Mouse (Mus musculus) hindbrain, postnatal 0 days (tissue): ENCODE measurements around the gene Maats1. TPM values are rescaled to one million over a fixed set of nuclear protein-coding genes. Genes with fewer than 3 reads are reported as not detected.

Source experiments
- ATAC-seq: fragments of 200-750 bp; cut with Nextera tagmentation; 2 replicates; pipeline ENCODE4 v1.8.0; 2017; ENCODE audit warnings: mild to moderate bottlenecking, moderate TSS enrichment, moderate library complexity
- DNase-seq: peaks from one replicate; pipeline ENCODE4 v3.0.0-alpha.2; 2015; ENCODE audit warnings: low spot score
- H3K27ac ChIP-seq: fragments of 300-500 bp; sonication (generic); 2 replicates; pipeline ENCODE4 v1.5.1; 2014; ENCODE audit warnings: mild to moderate bottlenecking
- H3K27me3 ChIP-seq: fragments of 300-500 bp; sonication (generic); 2 replicates; pipeline ENCODE4 v1.6.1; 2014; ENCODE audit warnings: low read length, mixed read lengths; ENCODE audit not compliant: insufficient read depth
- H3K36me3 ChIP-seq: fragments of 300-500 bp; sonication (generic); 2 replicates; pipeline ENCODE4 v1.6.1; 2014; ENCODE audit warnings: low read length, mixed read lengths; ENCODE audit not compliant: insufficient read depth
- H3K4me1 ChIP-seq: fragments of 300-500 bp; sonication (generic); 2 replicates; pipeline ENCODE4 v1.6.1; 2014; ENCODE audit warnings: antibody characterized with exemption, low read length, mixed read lengths; ENCODE audit not compliant: insufficient read depth
- H3K4me2 ChIP-seq: fragments of 300-500 bp; sonication (generic); 2 replicates; pipeline ENCODE4 v1.6.1; 2014; ENCODE audit warnings: low read depth, mild to moderate bottlenecking, low read length, moderate library complexity, mixed read lengths
- H3K4me3 ChIP-seq: fragments of 300-500 bp; sonication (generic); 2 replicates; pipeline ENCODE4 v1.5.1; 2014; ENCODE audit warnings: low read length
- H3K9ac ChIP-seq: fragments of 300-500 bp; sonication (generic); replicated peaks from 2 replicates; pipeline ENCODE4 v1.6.1; 2014; ENCODE audit warnings: mild to moderate bottlenecking, low read length, moderate library complexity, mixed read lengths
- H3K9me3 ChIP-seq: fragments of 300-500 bp; sonication (generic); 2 replicates; pipeline ENCODE4 v1.6.1; 2016; ENCODE audit warnings: low read length, mixed read lengths
- CTCF ChIP-seq: IDR thresholded peaks from 2 replicates; pipeline ENCODE4 v1.5.1; 2016; ENCODE audit warnings: antibody characterized with exemption, control low read depth, low read depth
- WGBS: fragments of 180-500 bp; shearing (Covaris S2); extraction: QIAGEN DNeasy Blood & Tissue Kit; methylation state at CpG from one replicate; pipeline ENCODE4 v1.1.7; 2014; 5-methylcytosine and 5-hydroxymethylcytosine counted together
- polyA plus RNA-seq: library from polyadenylated mRNA; unstranded; fragments of >200 nt; fragmentation: Nextera tagmentation; extraction: Ambion mirVana; gene quantifications from 2 replicates; pipeline ENCODE4 v1.2.1, GENCODE M21; 2015
- total RNA-seq: library from RNA; depleted of rRNA; stranded (reverse); fragments of >200 nt; gene quantifications from 2 replicates; pipeline ENCODE4 v1.2.3, GENCODE M21; 2014

The Maats1 gene
- total and polyA plus RNA-seq, 2 experiments from 2014 or later = 0.86 to 1.4 TPM

DNA sequence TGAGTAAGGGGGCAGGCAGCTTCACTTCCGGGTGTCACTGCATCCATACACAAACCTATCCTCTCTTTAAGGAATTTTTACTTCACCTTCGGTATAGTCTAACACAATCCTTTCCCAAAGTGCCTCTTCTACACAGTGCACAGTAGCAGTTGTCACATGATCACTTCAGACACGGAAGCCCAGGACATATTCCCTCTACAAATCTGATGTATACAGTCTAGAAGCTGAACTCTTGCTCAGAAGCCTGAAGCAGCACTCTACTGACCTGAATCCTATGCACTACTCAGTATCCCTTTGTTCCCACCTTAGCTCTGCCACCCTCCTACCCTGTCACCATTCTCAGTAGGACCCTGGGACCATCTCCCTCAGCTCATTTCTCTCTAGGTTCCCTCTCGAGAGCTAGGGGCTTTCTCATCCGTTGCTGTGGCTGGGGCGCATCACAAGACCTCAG is 43.3 kb upstream of the Maats1 start:
- no peak for TF ChIP-seq CTCF
- Histone ChIP-seq H3K4me2 (no peak overlapping the region), H3K9me3 (no peaks in the 10 kb centered on the region), H3K27ac (no peak overlapping the region), H3K36me3 (no peaks in the 10 kb centered on the region), H3K27me3 (no peaks in the 10 kb centered on the region), H3K4me1 (no peaks in the 10 kb centered on the region), H3K4me3 (no peak overlapping the region), H3K9ac (no peak overlapping the region)
- DNase-seq (no peak), ATAC-seq (no peak)
- 90% methylated on average over 6 of the region's 6 CpGs for WGBS

DNA sequence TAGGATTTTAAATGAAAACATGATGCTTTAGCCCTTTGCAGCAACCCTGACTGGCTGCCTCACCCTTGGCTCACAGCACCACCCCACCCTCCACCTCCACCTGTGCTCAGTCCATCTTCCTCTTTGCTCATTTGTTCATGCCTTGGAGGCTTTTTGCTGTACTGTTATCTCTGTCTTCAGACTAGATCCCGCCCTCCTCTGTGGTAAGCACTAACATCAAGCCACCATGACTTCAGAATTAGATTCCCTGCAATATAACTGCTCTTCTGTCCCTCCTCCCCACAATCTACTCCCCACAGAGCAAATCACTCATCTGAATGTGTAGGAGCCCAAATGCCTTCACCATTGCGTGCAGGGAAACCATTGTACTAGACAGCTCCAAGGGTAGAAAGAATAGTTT is 41.7 kb upstream of the Maats1 start:
- 63% methylated on average over 2 of the region's 2 CpGs for WGBS
- Histone ChIP-seq H3K4me3 (no peak overlapping the region), H3K4me1 (no peaks in the 10 kb centered on the region), H3K36me3 (no peaks in the 10 kb centered on the region), H3K9ac (no peak overlapping the region), H3K27ac (no peak overlapping the region), H3K4me2 (no peak overlapping the region), H3K9me3 (no peaks in the 10 kb centered on the region), H3K27me3 (no peaks in the 10 kb centered on the region)
- no peak for TF ChIP-seq CTCF
- ATAC-seq (no peak), DNase-seq (no peak)

DNA sequence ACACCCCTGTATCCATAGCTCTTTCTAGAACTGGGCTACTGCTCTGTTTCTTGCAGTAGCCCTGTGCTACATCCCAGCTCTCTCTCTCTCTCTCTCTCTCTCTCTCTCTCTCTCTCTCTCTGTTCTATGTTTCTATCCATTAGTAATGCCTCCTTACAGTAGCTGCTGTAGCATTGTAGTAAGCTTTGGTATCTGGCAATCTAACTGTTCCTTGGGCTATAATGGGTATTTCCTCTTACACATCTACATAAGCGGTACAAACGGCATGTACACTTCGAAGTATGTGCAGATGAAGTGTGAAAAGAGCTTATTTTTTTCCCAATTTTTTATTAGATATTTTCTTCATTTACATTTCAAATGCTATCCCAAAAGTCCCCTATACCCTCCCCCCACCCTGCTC is 38.0 kb upstream of the Maats1 start:
- no peaks in the 10 kb centered on the region for H3K4me1 ChIP-seq
- no peak for ATAC-seq
- H3K36me3 ChIP-seq = no peaks in the 10 kb centered on the region
- H3K4me3 ChIP-seq = no peak overlapping the region
- H3K9ac ChIP-seq = no peak overlapping the region
- no peak for TF ChIP-seq CTCF
- H3K27ac ChIP-seq = no peak overlapping the region
- WGBS = 95% methylated on average over 3 of the region's 3 CpGs
- H3K4me2 ChIP-seq = no peak overlapping the region
- no peaks in the 10 kb centered on the region for H3K27me3 ChIP-seq
- no peaks in the 10 kb centered on the region for H3K9me3 ChIP-seq
- no peak for DNase-seq

DNA sequence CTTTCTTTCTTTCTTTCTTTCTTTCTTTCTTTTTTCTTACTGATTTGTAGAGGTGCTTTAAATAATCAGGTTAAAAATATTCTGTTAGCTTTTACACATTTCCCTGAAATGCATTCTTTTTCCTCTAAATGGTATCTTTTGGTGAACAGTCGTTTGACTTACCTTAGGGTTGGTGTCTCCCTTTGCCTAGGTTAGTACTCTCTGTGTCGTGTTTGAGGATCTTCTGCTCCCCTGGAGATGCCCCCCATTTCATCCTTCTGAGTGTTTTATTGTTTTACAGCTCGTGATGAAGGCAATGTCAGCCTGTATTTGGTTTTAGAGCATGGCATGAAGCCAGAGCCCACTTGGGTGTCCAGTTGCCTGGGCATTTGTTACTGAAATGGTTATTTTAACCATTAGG is 37.5 kb upstream of the Maats1 start:
- Histone ChIP-seq H3K27me3 (no peaks in the 10 kb centered on the region), H3K4me1 (no peaks in the 10 kb centered on the region), H3K9ac (no peak overlapping the region), H3K36me3 (no peaks in the 10 kb centered on the region), H3K4me3 (no peak overlapping the region), H3K9me3 (no peaks in the 10 kb centered on the region), H3K27ac (no peak overlapping the region), H3K4me2 (no peak overlapping the region)
- no peak for DNase-seq
- 43% methylated on average over 3 of the region's 3 CpGs for WGBS
- no peak for ATAC-seq
- TF ChIP-seq CTCF = no peak

DNA sequence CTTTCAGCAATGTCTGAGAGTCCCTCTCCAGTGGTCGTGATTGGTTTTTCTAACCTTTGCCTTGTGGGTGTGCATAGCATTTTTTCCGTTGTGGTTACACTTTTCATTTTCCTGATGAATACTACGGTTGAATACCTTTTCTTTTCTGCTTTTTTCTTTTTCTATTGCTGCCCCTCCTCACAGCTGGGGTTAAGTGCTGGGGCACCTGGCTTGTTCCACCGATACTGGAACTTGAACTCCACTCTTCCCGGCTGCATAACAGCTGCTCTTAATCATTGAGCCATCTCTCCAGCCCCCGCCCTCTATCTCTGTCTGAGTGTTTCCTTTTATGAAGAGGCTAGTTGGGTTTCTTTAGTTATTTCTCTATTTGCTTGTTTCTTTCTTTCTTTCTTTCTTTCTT is 37.1 kb upstream of the Maats1 start:
- no peak for ATAC-seq
- H3K4me1 ChIP-seq = no peaks in the 10 kb centered on the region
- TF ChIP-seq CTCF = no peak
- H3K9ac ChIP-seq = no peak overlapping the region
- H3K27ac ChIP-seq = no peak overlapping the region
- no peaks in the 10 kb centered on the region for H3K9me3 ChIP-seq
- H3K4me3 ChIP-seq = no peak overlapping the region
- H3K4me2 ChIP-seq = no peak overlapping the region
- 72% methylated on average over 6 of the region's 6 CpGs for WGBS
- H3K27me3 ChIP-seq = no peaks in the 10 kb centered on the region
- no peak for DNase-seq
- no peaks in the 10 kb centered on the region for H3K36me3 ChIP-seq

DNA sequence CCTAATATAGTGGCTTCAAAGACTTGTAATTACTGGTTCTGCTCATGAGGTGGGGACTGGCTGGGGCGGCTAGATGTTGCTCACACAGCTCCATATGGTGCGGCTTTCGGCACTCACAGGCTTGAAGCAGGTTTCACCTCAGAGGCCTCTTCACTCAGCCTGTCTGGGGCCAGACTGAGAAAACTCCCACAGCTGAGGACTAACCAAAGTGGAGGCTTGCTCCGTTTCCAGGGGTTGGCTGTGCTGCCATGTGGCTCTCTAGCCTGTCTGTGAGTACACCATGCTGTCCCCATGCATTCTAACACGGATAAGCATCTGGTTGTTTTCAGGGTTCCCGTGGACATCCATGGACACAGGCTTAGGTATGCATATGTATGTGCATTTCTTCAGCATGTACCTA is 36.6 kb upstream of the Maats1 start:
- Histone ChIP-seq H3K36me3 (no peaks in the 10 kb centered on the region), H3K9me3 (no peaks in the 10 kb centered on the region), H3K27me3 (no peaks in the 10 kb centered on the region), H3K27ac (no peak overlapping the region), H3K4me3 (no peak overlapping the region), H3K4me2 (no peak overlapping the region), H3K4me1 (no peaks in the 10 kb centered on the region), H3K9ac (no peak overlapping the region)
- TF ChIP-seq CTCF = no peak
- ATAC-seq (no peak), DNase-seq (no peak)
- 81% methylated on average over 6 of the region's 6 CpGs for WGBS

DNA sequence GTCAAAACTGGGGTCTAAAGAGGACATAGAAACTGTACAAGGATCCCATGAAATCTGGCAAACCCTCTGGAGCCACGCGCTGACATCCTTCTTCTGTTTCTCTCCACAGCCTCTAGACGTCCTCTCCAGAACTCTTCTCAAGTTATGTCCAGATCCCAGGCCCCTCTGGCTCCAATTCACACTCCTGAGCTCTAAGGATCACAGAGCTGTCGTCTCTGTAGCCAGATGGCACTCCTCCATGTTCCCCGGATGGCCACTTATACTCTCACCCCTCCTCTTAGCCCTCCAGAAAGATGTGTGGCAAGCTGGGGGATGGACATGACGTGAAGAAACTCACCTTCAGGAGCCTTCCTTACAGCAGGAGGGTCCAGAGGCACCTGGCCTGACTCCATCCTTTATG is 35.6 kb upstream of the Maats1 start:
- no peaks in the 10 kb centered on the region for H3K36me3 ChIP-seq
- H3K9me3 ChIP-seq = no peaks in the 10 kb centered on the region
- H3K27me3 ChIP-seq = no peaks in the 10 kb centered on the region
- whole genome bisulfite sequencing = 82% methylated on average over 6 of the region's 6 CpGs
- no peak for DNase-seq
- no peaks in the 10 kb centered on the region for H3K4me1 ChIP-seq
- no peak overlapping the region for H3K4me2 ChIP-seq
- no peak overlapping the region for H3K4me3 ChIP-seq
- no peak for ATAC-seq
- no peak overlapping the region for H3K27ac ChIP-seq
- TF ChIP-seq CTCF = no peak
- H3K9ac ChIP-seq = no peak overlapping the region
